Mouse (Mus musculus) liver, embryonic 11.5 days (tissue): Measurements from ENCODE around the gene Wwox. TPM values are rescaled to one million over a fixed set of nuclear protein-coding genes. Genes with fewer than 3 reads are reported as not detected.

ENCODE experiments used
- ATAC-seq: fragments of 200-750 bp; cut with Nextera tagmentation; replicated peaks from 2 replicates; pipeline ENCODE4 v1.8.0; 2017; ENCODE audit warnings: moderate number of reproducible peaks, mild to moderate bottlenecking, moderate TSS enrichment, moderate library complexity; ENCODE audit not compliant: low FRiP score
- DNase-seq: peaks from one replicate; pipeline ENCODE4 v3.0.0-alpha.2; 2017; ENCODE audit warnings: low spot score
- H3K27ac ChIP-seq: fragments of 300-500 bp; sonication (generic); 2 replicates; pipeline ENCODE4 v1.5.1; 2014; ENCODE audit warnings: mild to moderate bottlenecking, low read depth, low read length, control low read depth
- H3K27me3 ChIP-seq: fragments of 300-500 bp; sonication (generic); replicated peaks from 2 replicates; pipeline ENCODE4 v1.6.1; 2014; ENCODE audit warnings: low read length, mixed read lengths; ENCODE audit not compliant: control insufficient read depth, insufficient read depth
- H3K36me3 ChIP-seq: fragments of 300-500 bp; sonication (generic); 2 replicates; pipeline ENCODE4 v1.6.1; 2014; ENCODE audit warnings: mild to moderate bottlenecking, low read length, moderate library complexity, mixed read lengths; ENCODE audit not compliant: control insufficient read depth, insufficient read depth
- H3K4me1 ChIP-seq: fragments of 300-500 bp; sonication (generic); replicated peaks from 2 replicates; pipeline ENCODE4 v1.6.1; 2014; ENCODE audit warnings: low read length, mixed read lengths; ENCODE audit not compliant: control insufficient read depth, insufficient read depth
- H3K4me2 ChIP-seq: fragments of 300-500 bp; sonication (generic); 2 replicates; pipeline ENCODE4 v1.6.1; 2014; ENCODE audit warnings: mild to moderate bottlenecking, control low read depth, moderate library complexity
- H3K4me3 ChIP-seq: fragments of 300-500 bp; sonication (generic); 2 replicates; pipeline ENCODE4 v1.5.1; 2014; ENCODE audit warnings: low read depth, low read length, control low read depth
- H3K9ac ChIP-seq: fragments of 300-500 bp; sonication (generic); 2 replicates; pipeline ENCODE4 v1.6.1; 2014; ENCODE audit warnings: low read depth, low read length, control low read depth
- H3K9me3 ChIP-seq: fragments of 300-500 bp; sonication (generic); 2 replicates; pipeline ENCODE4 v1.6.1; 2016; ENCODE audit warnings: low read length, inconsistent platforms, mixed read lengths; ENCODE audit not compliant: control insufficient read depth
- WGBS: fragments of 180-500 bp; shearing (Covaris S2); extraction: QIAGEN DNeasy Blood & Tissue Kit; methylation state at CpG from one replicate; pipeline ENCODE4 v1.1.7; 2014; 5-methylcytosine and 5-hydroxymethylcytosine counted together
- polyA plus RNA-seq: library from polyadenylated mRNA; unstranded; fragments of >200 nt; fragmentation: Nextera tagmentation; extraction: Ambion mirVana; gene quantifications from 2 replicates; pipeline ENCODE4 v1.2.1, GENCODE M21; 2014

Gene Wwox
- polyA plus RNA-seq, 1 experiment from 2014 or later: 7.3 TPM

- no peaks in the 10 kb centered on the region for H3K4me1 ChIP-seq
- no peak for ATAC-seq
- no peaks in the 10 kb centered on the region for H3K9me3 ChIP-seq
- 48% methylated on average over 7 of the region's 7 CpGs for WGBS
- H3K9ac ChIP-seq: no peak overlapping the region
- no peak for DNase-seq
- H3K27me3 ChIP-seq: no peaks in the 10 kb centered on the region
- no peak overlapping the region for H3K4me2 ChIP-seq
- no peak overlapping the region for H3K4me3 ChIP-seq
- H3K27ac ChIP-seq: no peak overlapping the region
- H3K36me3 ChIP-seq: no peaks in the 10 kb centered on the region
Measured at GRCm38 (mm10) chr8:114663053-114663452, 223.6 kb downstream of the Wwox start.

GRCm38 (mm10) chr8:114665521-114665920 is 226.1 kb downstream of the Wwox start:
- Histone ChIP-seq H3K27me3 (no peaks in the 10 kb centered on the region), H3K4me3 (no peak overlapping the region), H3K36me3 (no peaks in the 10 kb centered on the region), H3K9me3 (no peaks in the 10 kb centered on the region), H3K9ac (no peak overlapping the region), H3K4me1 (no peaks in the 10 kb centered on the region), H3K4me2 (no peak overlapping the region), H3K27ac (no peak overlapping the region)
- 80% methylated on average over 6 of the region's 6 CpGs for WGBS
- no peak for ATAC-seq
- DNase-seq: no peak

GRCm38 (mm10) chr8:114670801-114671200 is 231.3 kb downstream of the Wwox start:
- WGBS: 79% methylated on average over 6 of the region's 6 CpGs
- no peak overlapping the region for H3K9ac ChIP-seq
- H3K27me3 ChIP-seq: no peaks in the 10 kb centered on the region
- no peaks in the 10 kb centered on the region for H3K4me1 ChIP-seq
- DNase-seq (no peak), ATAC-seq (no peak)
- no peak overlapping the region for H3K27ac ChIP-seq
- no peak overlapping the region for H3K4me3 ChIP-seq
- H3K9me3 ChIP-seq: no peaks in the 10 kb centered on the region
- H3K36me3 ChIP-seq: no peaks in the 10 kb centered on the region
- H3K4me2 ChIP-seq: no peak overlapping the region

- no peak for ATAC-seq
- 83% methylated on average over 9 of the region's 9 CpGs for WGBS
Measured at GRCm38 (mm10) chr8:114671237-114671674, 231.8 kb downstream of the Wwox start.

GRCm38 (mm10) chr8:114673416-114673815 is 234.0 kb downstream of the Wwox start:
- Histone ChIP-seq H3K9me3 (no peaks in the 10 kb centered on the region), H3K36me3 (no peaks in the 10 kb centered on the region), H3K4me3 (no peak overlapping the region), H3K4me2 (no peak overlapping the region), H3K27me3 (no peaks in the 10 kb centered on the region), H3K9ac (no peak overlapping the region), H3K4me1 (no peaks in the 10 kb centered on the region), H3K27ac (no peak overlapping the region)
- 90% methylated on average over 3 of the region's 3 CpGs for WGBS
- no peak for DNase-seq
- no peak for ATAC-seq

More at GRCm38 (mm10) chr8:114671237-114671674, 231.8 kb downstream of the Wwox start:
- H3K27me3 ChIP-seq: no peaks in the 10 kb centered on the region
- H3K4me1 ChIP-seq: no peaks in the 10 kb centered on the region
- H3K9ac ChIP-seq: no peak overlapping the region
- no peak overlapping the region for H3K4me3 ChIP-seq
- H3K36me3 ChIP-seq: no peaks in the 10 kb centered on the region
- no peak overlapping the region for H3K27ac ChIP-seq
- DNase-seq: no peak
- H3K9me3 ChIP-seq: no peaks in the 10 kb centered on the region
- H3K4me2 ChIP-seq: no peak overlapping the region

GRCm38 (mm10) chr8:114675151-114675550 is 235.7 kb downstream of the Wwox start:
- no peak overlapping the region for H3K4me2 ChIP-seq
- no peak overlapping the region for H3K9ac ChIP-seq
- no peaks in the 10 kb centered on the region for H3K9me3 ChIP-seq
- ATAC-seq: no peak
- DNase-seq: no peak
- no peak overlapping the region for H3K27ac ChIP-seq
- H3K4me3 ChIP-seq: no peak overlapping the region
- 83% methylated on average over 7 of the region's 7 CpGs for WGBS
- H3K4me1 ChIP-seq: no peaks in the 10 kb centered on the region
- H3K36me3 ChIP-seq: no peaks in the 10 kb centered on the region
- H3K27me3 ChIP-seq: no peaks in the 10 kb centered on the region

GRCm38 (mm10) chr8:114676918-114677317 is 237.5 kb downstream of the Wwox start:
- Histone ChIP-seq H3K4me3 (no peak overlapping the region), H3K27me3 (no peaks in the 10 kb centered on the region), H3K4me2 (no peak overlapping the region), H3K9ac (no peak overlapping the region), H3K9me3 (no peaks in the 10 kb centered on the region), H3K36me3 (no peaks in the 10 kb centered on the region), H3K27ac (no peak overlapping the region), H3K4me1 (no peaks in the 10 kb centered on the region)
- ATAC-seq (no peak), DNase-seq (no peak)
- 85% methylated on average over 2 of the region's 2 CpGs for WGBS

- no peak overlapping the region for H3K4me3 ChIP-seq
- H3K9me3 ChIP-seq: no peaks in the 10 kb centered on the region
- H3K27ac ChIP-seq: no peak overlapping the region
- H3K4me2 ChIP-seq: no peak overlapping the region
- H3K27me3 ChIP-seq: no peaks in the 10 kb centered on the region
- WGBS: 48% methylated on average over 6 of the region's 6 CpGs
- ATAC-seq (no peak), DNase-seq (no peak)
- no peaks in the 10 kb centered on the region for H3K36me3 ChIP-seq
- H3K9ac ChIP-seq: no peak overlapping the region
- H3K4me1 ChIP-seq: no peaks in the 10 kb centered on the region
Measured at GRCm38 (mm10) chr8:114677551-114678127, 238.2 kb downstream of the Wwox start.

- Histone ChIP-seq H3K36me3 (no peaks in the 10 kb centered on the region), H3K4me3 (no peak overlapping the region), H3K4me1 (no peaks in the 10 kb centered on the region), H3K27ac (no peak overlapping the region), H3K9me3 (no peaks in the 10 kb centered on the region), H3K4me2 (no peak overlapping the region), H3K9ac (no peak overlapping the region), H3K27me3 (no peaks in the 10 kb centered on the region)
- WGBS: 80% methylated on average over 14 of the region's 14 CpGs
- ATAC-seq (no peak), DNase-seq (no peak)
Measured at GRCm38 (mm10) chr8:114679386-114680098, 240.1 kb downstream of the Wwox start.
